Mouse (Mus musculus) Patski (cell line): ENCODE results near the gene Itpka. TPM values are rescaled to one million over a fixed set of nuclear protein-coding genes. Genes with fewer than 3 reads are reported as not detected.

Experiments
- ATAC-seq: fragments of 100-300 bp; one replicate; pipeline ENCODE4 v1.8.0; 2021
- CTCF ChIA-PET: fragments of 350-600 bp; sonication (Branson Sonifier 250); formaldehyde crosslinking; loops from one replicate; lab custom pipeline; 2022; ENCODE audit warnings: inconsistent platforms; lab: Charles Lee
- POLR2A ChIA-PET: fragments of 350-600 bp; sonication (Branson Sonifier 250); formaldehyde crosslinking; loops from one replicate; lab custom pipeline; 2022; ENCODE audit warnings: antibody characterized with exemption, inconsistent platforms; lab: Charles Lee
- DNase-seq: peaks from one replicate; pipeline ENCODE4 v3.0.0-alpha.2; 2011; ENCODE audit warnings: low read depth, low spot score
- H3K27me3 ChIP-seq: fragments of 371-371 bp; one replicate; pipeline ENCODE4 v1.5.1; 2021
- CTCF ChIP-seq: fragments of 100-300 bp; IDR thresholded peaks from one replicate; pipeline ENCODE4 v1.5.1; 2021
- in situ Hi-C: fragments of 300-500 bp; cut with MboI; formaldehyde crosslinking; loops from 3 replicates; pipeline ENCODE4 v1.11.1; 2018; ENCODE audit warnings: low pct_unique_long_range_greater_than_20kb, mixed read lengths
- polyA plus RNA-seq: library from polyadenylated mRNA; unstranded; gene quantifications from one replicate; pipeline ENCODE4 v1.2.3, GENCODE M21; 2021

The Itpka gene
- polyA plus RNA-seq, 1 experiment from 2014 or later, result 0.30 TPM

DNA sequence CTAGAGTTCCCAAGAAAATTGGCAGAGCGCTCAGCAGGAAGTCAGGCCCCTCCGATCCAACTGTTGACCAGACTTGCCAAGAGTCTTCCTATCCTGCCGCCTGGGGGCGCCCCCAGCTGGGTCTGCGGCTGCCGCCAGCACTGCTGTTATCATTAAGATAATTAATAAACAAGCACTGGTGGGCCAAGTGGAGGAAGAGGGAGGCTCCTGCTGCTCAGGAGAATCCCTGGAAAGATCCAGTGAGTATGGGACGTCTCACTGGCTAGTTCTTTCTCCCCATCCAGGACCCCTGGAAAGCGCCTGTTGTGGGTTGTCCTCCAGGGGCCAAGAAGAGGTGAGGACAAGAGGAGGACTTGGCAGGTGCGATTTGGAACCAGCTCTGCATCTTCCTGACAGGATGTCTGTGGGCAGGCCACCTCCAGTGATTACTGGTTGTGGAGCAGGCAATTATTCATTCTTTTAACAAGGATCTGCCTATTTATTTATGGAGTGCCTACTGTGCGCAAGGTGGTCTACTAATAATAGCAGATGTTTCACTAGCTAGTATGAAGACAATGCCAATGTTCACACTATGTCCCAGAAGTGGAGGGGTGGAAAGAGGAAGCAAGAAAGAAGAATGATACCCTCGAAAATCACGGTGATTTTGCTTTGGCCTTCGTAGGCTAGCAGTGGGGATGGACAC, 56.2 kb downstream of the Itpka start:
- H3K27me3 ChIP-seq, result peaks cover 26% of the 10 kb centered on the region
- ATAC-seq, result peak; percentile 36
- ChIA-PET POLR2A (no interaction called here), CTCF (interaction anchor here (1.1 to 1.6 kb wide), 2 partner anchors 8 to 72 kb away, joined by 3 to 4 read pairs; no protein-coding TSS in a partner anchor)
- no peak for DNase-seq
- TF ChIP-seq CTCF, result no peak
- in situ Hi-C loops, result no loop called here

DNA sequence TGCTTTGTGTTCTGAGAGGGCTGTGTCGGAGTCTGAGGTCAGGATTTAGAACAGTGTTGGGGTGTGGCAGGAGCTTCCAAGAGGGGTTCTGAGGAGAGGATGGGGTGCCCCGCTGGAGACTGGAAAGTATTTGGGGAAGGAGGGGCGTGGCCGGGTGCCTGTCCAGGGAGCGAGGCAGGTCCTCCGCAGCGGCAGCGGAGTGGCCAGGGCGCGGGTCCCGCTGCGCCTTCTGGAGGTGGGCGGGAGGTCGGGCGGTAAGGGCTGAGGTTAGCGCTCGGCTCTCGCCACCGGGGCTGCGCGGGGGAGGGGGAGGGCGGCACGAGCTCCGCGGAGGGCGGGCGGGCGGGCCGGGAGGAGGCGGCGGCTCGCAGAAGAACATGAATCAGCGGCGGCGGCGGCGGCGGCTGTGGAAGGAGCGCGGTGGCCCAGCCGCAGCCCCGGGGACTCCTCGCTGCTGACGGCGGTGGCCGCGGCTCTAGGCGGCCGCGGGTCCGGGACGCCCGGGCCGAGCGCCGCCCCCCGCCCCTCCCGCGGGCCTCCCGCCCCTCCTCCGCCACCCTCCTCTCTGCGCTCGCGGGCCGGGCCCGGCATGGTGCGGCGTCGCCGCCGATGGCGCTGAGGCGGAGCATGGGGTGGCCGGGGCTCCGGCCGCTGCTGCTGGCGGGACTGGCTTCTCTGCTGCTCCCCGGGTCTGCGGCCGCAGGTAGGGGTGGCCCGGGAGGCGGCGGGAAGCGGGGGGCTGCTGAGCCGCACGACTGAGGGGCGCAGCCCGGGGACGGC, 57.2 kb downstream of the Itpka start:
- ATAC-seq, result peak; percentile 51
- no peak for TF ChIP-seq CTCF
- CTCF ChIA-PET, result interaction anchor here (1.1 to 1.6 kb wide), 3 partner anchors 9 to 73 kb away, joined by 3 to 4 read pairs (median 3); no protein-coding TSS in a partner anchor
- no peak for DNase-seq
- H3K27me3 ChIP-seq, result peaks cover 22% of the 10 kb centered on the region
- POLR2A ChIA-PET, result no interaction called here
- in situ Hi-C loops, result no loop called here

DNA sequence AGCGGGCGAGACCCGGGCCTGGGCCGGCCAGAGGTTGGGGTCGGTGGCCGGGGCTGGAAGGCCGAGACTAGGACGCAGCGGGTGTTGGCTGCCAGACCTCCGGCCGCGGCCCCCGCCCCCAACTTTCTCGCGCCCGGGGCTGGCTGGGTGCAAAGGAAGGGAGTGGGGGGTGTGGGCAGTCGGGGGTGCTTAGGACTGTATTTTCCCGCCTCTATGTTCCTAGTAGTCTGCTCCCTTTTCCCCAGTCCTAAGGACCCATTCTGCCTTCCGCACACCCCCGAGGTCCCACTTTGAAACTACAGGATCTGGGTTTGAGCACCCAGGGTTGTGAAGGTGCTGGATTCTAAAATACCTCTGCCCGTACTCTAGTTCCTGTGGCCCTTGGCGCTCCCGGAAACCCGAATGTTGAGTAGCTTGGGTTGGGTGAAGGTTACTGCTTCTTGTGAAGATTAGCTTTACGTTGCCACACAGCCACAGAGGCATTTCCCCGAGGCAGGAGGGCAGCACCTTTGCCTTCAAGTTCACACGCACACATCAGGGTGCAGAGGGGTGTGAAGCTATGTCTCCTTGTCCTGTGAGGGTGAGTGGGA, 57.9 kb downstream of the Itpka start:
- DNase-seq (no peak), ATAC-seq (peak; percentile 4)
- CTCF ChIA-PET, result interaction anchor here (1.5 to 1.6 kb wide), 3 partner anchors 9 to 118 kb away, joined by 3 to 4 read pairs (median 3); no protein-coding TSS in a partner anchor
- H3K27me3 ChIP-seq, result peaks cover 20% of the 10 kb centered on the region
- in situ Hi-C loops, result no loop called here
- POLR2A ChIA-PET, result interaction anchor here (0.7 kb wide), 2 partner anchors 12 to 15 kb away, joined by 3 to 7 read pairs; no protein-coding TSS in a partner anchor
- no peak for TF ChIP-seq CTCF

Other genes with a start within 250 kb of the Itpka start
- gene Exd1, start 194.7 kb upstream of the Itpka start, polyA plus RNA-seq, result 1.7 TPM
- 114 TPM for gene Chp1, start 194.6 kb upstream of the Itpka start, polyA plus RNA-seq
- 27.9 TPM for gene Nusap1, start 124.0 kb upstream of the Itpka start, polyA plus RNA-seq
- 16.3 TPM for gene Oip5, start 123.9 kb upstream of the Itpka start, polyA plus RNA-seq
- 36.7 TPM for gene Ndufaf1, start 79.5 kb upstream of the Itpka start, polyA plus RNA-seq
- gene Rtf1, start 67.3 kb upstream of the Itpka start, polyA plus RNA-seq, result 36.0 TPM
- gene Ltk, start 18.1 kb downstream of the Itpka start, polyA plus RNA-seq, result 14.5 TPM
- 19.1 TPM for gene Rpap1, start 45.2 kb downstream of the Itpka start, polyA plus RNA-seq
- 11.0 TPM for gene Tyro3, start 55.4 kb downstream of the Itpka start, polyA plus RNA-seq
- gene Mga, start 154.9 kb downstream of the Itpka start, polyA plus RNA-seq, result 17.8 TPM
- 15.3 TPM for gene Mapkbp1, start 230.4 kb downstream of the Itpka start, polyA plus RNA-seq